Mouse (Mus musculus) intestine, postnatal 0 days (tissue): ENCODE measurements around the gene Rbm42. TPM values are rescaled to one million over a fixed set of nuclear protein-coding genes. Genes with fewer than 3 reads are reported as not detected.

Experiments
- ATAC-seq: fragments of 200-750 bp; cut with Nextera tagmentation; 2 replicates; pipeline ENCODE4 v1.8.0; 2017; ENCODE audit warnings: mild to moderate bottlenecking, moderate TSS enrichment, moderate library complexity
- H3K27ac ChIP-seq: fragments of 300-500 bp; sonication (generic); 2 replicates; pipeline ENCODE4 v1.5.1; 2014; ENCODE audit warnings: mild to moderate bottlenecking, low read depth, low read length, moderate library complexity
- H3K27me3 ChIP-seq: fragments of 300-500 bp; sonication (generic); replicated peaks from 2 replicates; pipeline ENCODE4 v1.6.1; 2014; ENCODE audit warnings: low read length, mixed read lengths; ENCODE audit not compliant: control insufficient read depth, insufficient read depth
- H3K36me3 ChIP-seq: fragments of 300-500 bp; sonication (generic); 2 replicates; pipeline ENCODE4 v1.6.1; 2014; ENCODE audit warnings: mild to moderate bottlenecking, moderate library complexity; ENCODE audit not compliant: control insufficient read depth, insufficient read depth
- H3K4me1 ChIP-seq: fragments of 300-500 bp; sonication (generic); replicated peaks from 2 replicates; pipeline ENCODE4 v1.6.1; 2014; ENCODE audit warnings: antibody characterized with exemption, low read length, mixed read lengths; ENCODE audit not compliant: control insufficient read depth, insufficient read depth
- H3K4me2 ChIP-seq: fragments of 300-500 bp; sonication (generic); replicated peaks from 2 replicates; pipeline ENCODE4 v1.6.1; 2014; ENCODE audit warnings: low read depth, mild to moderate bottlenecking, moderate library complexity
- H3K4me3 ChIP-seq: fragments of 300-500 bp; sonication (generic); 2 replicates; pipeline ENCODE4 v1.5.1; 2014; ENCODE audit warnings: low read depth, low read length
- H3K9ac ChIP-seq: fragments of 300-500 bp; sonication (generic); 2 replicates; pipeline ENCODE4 v1.6.1; 2014; ENCODE audit warnings: mild to moderate bottlenecking, low read depth, low read length
- H3K9me3 ChIP-seq: fragments of 300-500 bp; sonication (generic); 2 replicates; pipeline ENCODE4 v1.6.1; 2016; ENCODE audit warnings: mixed run types; ENCODE audit not compliant: control insufficient read depth
- CTCF ChIP-seq: sonication (generic); IDR thresholded peaks from 2 replicates; pipeline ENCODE4 v1.5.1; 2016; ENCODE audit warnings: low read depth, mild to moderate bottlenecking, control low read depth, antibody characterized with exemption, moderate library complexity
- WGBS: fragments of 180-500 bp; shearing (Covaris S2); extraction: QIAGEN DNeasy Blood & Tissue Kit; methylation state at CpG from one replicate; pipeline ENCODE4 v1.1.7; 2014; 5-methylcytosine and 5-hydroxymethylcytosine counted together
- polyA plus RNA-seq: library from polyadenylated mRNA; unstranded; fragments of >200 nt; fragmentation: Nextera tagmentation; extraction: Ambion mirVana; gene quantifications from 2 replicates; pipeline ENCODE4 v1.2.1, GENCODE M21; 2015

Rbm42 gene
- polyA plus RNA-seq, 1 experiment from 2014 or later: 88.9 TPM

GRCm38 (mm10) chr7:30678263-30678975, 28.3 kb upstream of the Rbm42 start:
- H3K4me2 ChIP-seq: no peak overlapping the region
- no peak overlapping the region for H3K27ac ChIP-seq
- WGBS: 65% methylated on average over 5 of the region's 5 CpGs
- H3K9ac ChIP-seq: no peak overlapping the region
- H3K4me3 ChIP-seq: no peak overlapping the region
- no peaks in the 10 kb centered on the region for H3K9me3 ChIP-seq
- H3K36me3 ChIP-seq: no peaks in the 10 kb centered on the region
- no peaks in the 10 kb centered on the region for H3K4me1 ChIP-seq
- no peaks in the 10 kb centered on the region for H3K27me3 ChIP-seq
- ATAC-seq: no peak
- peak; percentile 45 for TF ChIP-seq CTCF

- no peak for TF ChIP-seq CTCF
- Histone ChIP-seq H3K4me3 (no peak within 1 kb of the TSS), H3K9ac (no peak within 1 kb of the TSS), H3K27ac (no peak within 1 kb of the TSS), H3K27me3 (no peaks in the 10 kb centered on the region), H3K4me2 (no peak within 1 kb of the TSS), H3K4me1 (no peaks in the 10 kb centered on the region), H3K9me3 (no peaks in the 10 kb centered on the region), H3K36me3 (no peaks in the 10 kb centered on the region)
- 70% methylated on average over 9 of the region's 9 CpGs for WGBS
- ATAC-seq: no peak
Observed at GRCm38 (mm10) chr7:30671480-30671879, 21.4 kb upstream of the Rbm42 start, which contains the start of gene Pmis2. Gene Pmis2 (minus strand): TSS chr7:30671605.

- no peaks in the 10 kb centered on the region for H3K27me3 ChIP-seq
- H3K9ac ChIP-seq: no peak overlapping the region
- peak; percentile 72 for TF ChIP-seq CTCF
Observed at GRCm38 (mm10) chr7:30669229-30669628, 19.1 kb upstream of the Rbm42 start.

GRCm38 (mm10) chr7:30665321-30665720, 15.2 kb upstream of the Rbm42 start:
- ATAC-seq: peak; percentile 32; the same call in 1 of the 2 replicates
- WGBS: 7% methylated on average over 11 of the region's 11 CpGs

More at GRCm38 (mm10) chr7:30669229-30669628, 19.1 kb upstream of the Rbm42 start:
- Histone ChIP-seq H3K9me3 (no peaks in the 10 kb centered on the region), H3K4me1 (0 out of 2 replicates have a peak, but pooled peaks cover 6% of the 10 kb centered on the region), H3K27ac (no peak overlapping the region), H3K36me3 (no peaks in the 10 kb centered on the region), H3K4me2 (no peak overlapping the region), H3K4me3 (no peak overlapping the region)
- 37% methylated on average over 3 of the region's 3 CpGs for WGBS
- ATAC-seq: no peak

GRCm38 (mm10) chr7:30664529-30665200, 14.5 kb upstream of the Rbm42 start, which contains the start of gene Haus5:
Gene Haus5 (minus strand): TSS chr7:30664994.
- peak within 1 kb of the TSS; percentile 59 for H3K9ac ChIP-seq
- under 1% methylated on average over 34 of the region's 34 CpGs for WGBS
- peak; percentile 89 for ATAC-seq
- H3K4me1 ChIP-seq: 0 out of 2 replicates have a peak, but pooled peaks cover 6% of the 10 kb centered on the region
- H3K4me2 ChIP-seq: peak within 1 kb of the TSS; percentile 94
- no peaks in the 10 kb centered on the region for H3K27me3 ChIP-seq
- no peaks in the 10 kb centered on the region for H3K9me3 ChIP-seq
- H3K27ac ChIP-seq: no peak within 1 kb of the TSS
- peak within 1 kb of the TSS; percentile 67 for H3K4me3 ChIP-seq
- TF ChIP-seq CTCF: no peak
- H3K36me3 ChIP-seq: peaks cover 8% of the 10 kb centered on the region; the same call in 1 of the 2 replicates

More at GRCm38 (mm10) chr7:30665321-30665720, 15.2 kb upstream of the Rbm42 start:
- Histone ChIP-seq H3K4me3 (peak overlapping the region; percentile 67), H3K4me1 (0 out of 2 replicates have a peak, but pooled peaks cover 6% of the 10 kb centered on the region), H3K9ac (peak overlapping the region; percentile 59), H3K36me3 (0 out of 2 replicates have a peak, but pooled peaks cover 1% of the 10 kb centered on the region), H3K27ac (no peak overlapping the region), H3K27me3 (no peaks in the 10 kb centered on the region), H3K9me3 (no peaks in the 10 kb centered on the region), H3K4me2 (peak overlapping the region; percentile 94)
- no peak for TF ChIP-seq CTCF

GRCm38 (mm10) chr7:30639083-30639482, 11.0 kb downstream of the Rbm42 start:
- no peak for ATAC-seq
- H3K36me3 ChIP-seq: peaks cover 40% of the 10 kb centered on the region
- 24% methylated on average over 4 of the region's 4 CpGs for WGBS
- no peaks in the 10 kb centered on the region for H3K9me3 ChIP-seq
- no peak overlapping the region for H3K27ac ChIP-seq
- no peak overlapping the region for H3K4me3 ChIP-seq
- no peak for TF ChIP-seq CTCF
- peaks cover 27% of the 10 kb centered on the region for H3K27me3 ChIP-seq
- H3K4me2 ChIP-seq: no peak overlapping the region
- no peaks in the 10 kb centered on the region for H3K4me1 ChIP-seq
- H3K9ac ChIP-seq: no peak overlapping the region
